Mouse (Mus musculus): Measurements from ENCODE around the gene Pnmt. TPM values are rescaled to one million over a fixed set of nuclear protein-coding genes. Genes with fewer than 3 reads are reported as not detected.

Gene Pnmt
- not detected for polyA plus RNA-seq (2017; shearing (Covaris generic))

GRCm38 (mm10) chr11:98385638-98386585 is at the start of gene Pnmt:
Gene Pnmt (plus strand): TSS chr11:98386450.

GRCm38 (mm10) chr11:98348083-98348961 is 37.9 kb upstream of the Pnmt start, which contains the start of gene Ppp1r1b:
Gene Ppp1r1b (plus strand): TSS chr11:98348404.

GRCm38 (mm10) chr11:98358161-98359083 is 27.8 kb upstream of the Pnmt start, which contains the start of gene Stard3:
Gene Stard3 (plus strand): TSS chr11:98358368.

GRCm38 (mm10) chr11:98383261-98384030 is 2.8 kb upstream of the Pnmt start, which contains the start of gene Tcap:
Gene Tcap (plus strand): TSS chr11:98383811.

GRCm38 (mm10) chr11:98400161-98400726 is 14.0 kb downstream of the Pnmt start, which contains the start of gene Pgap3:
Gene Pgap3 (minus strand): TSS chr11:98400490.

GRCm38 (mm10) chr11:98412273-98412796 is 26.1 kb downstream of the Pnmt start, which contains the start of gene Erbb2:
Gene Erbb2 (plus strand): TSS chr11:98412470.

Other genes with a start within 250 kb of the Pnmt start
- gene Fbxl20, start 236.0 kb upstream of the Pnmt start, polyA plus RNA-seq (2017; shearing (Covaris generic)) = 8.4 TPM
- gene Med1, start 193.2 kb upstream of the Pnmt start, polyA plus RNA-seq (2017; shearing (Covaris generic)) = 52.7 TPM
- gene Cdk12, start 183.4 kb upstream of the Pnmt start, polyA plus RNA-seq (2017; shearing (Covaris generic)) = 19.0 TPM
- gene Neurod2, start 56.8 kb upstream of the Pnmt start, polyA plus RNA-seq (2017; shearing (Covaris generic)) = not detected
- gene Ppp1r1b, start 38.0 kb upstream of the Pnmt start, polyA plus RNA-seq (2017; shearing (Covaris generic)) = not detected
- 78.8 TPM for gene Stard3, start 28.1 kb upstream of the Pnmt start, polyA plus RNA-seq (2017; shearing (Covaris generic))
- not detected for gene Tcap, start 2.6 kb upstream of the Pnmt start, polyA plus RNA-seq (2017; shearing (Covaris generic))
- 15.1 TPM for gene Pgap3, start 14.0 kb downstream of the Pnmt start, polyA plus RNA-seq (2017; shearing (Covaris generic))
- 0.32 TPM for gene Erbb2, start 26.0 kb downstream of the Pnmt start, polyA plus RNA-seq (2017; shearing (Covaris generic))
- 204 TPM for gene Mien1, start 52.5 kb downstream of the Pnmt start, polyA plus RNA-seq (2017; shearing (Covaris generic))
- 6.2 TPM for gene Grb7, start 59.9 kb downstream of the Pnmt start, polyA plus RNA-seq (2017; shearing (Covaris generic))
- 58.0 TPM for gene Ikzf3, start 159.6 kb downstream of the Pnmt start, polyA plus RNA-seq (2017; shearing (Covaris generic))
- 5.6 TPM for gene Zpbp2, start 164.6 kb downstream of the Pnmt start, polyA plus RNA-seq (2017; shearing (Covaris generic))
- 90.2 TPM for gene Ormdl3, start 200.9 kb downstream of the Pnmt start, polyA plus RNA-seq (2017; shearing (Covaris generic))
- gene Lrrc3c, start 211.8 kb downstream of the Pnmt start, polyA plus RNA-seq (2017; shearing (Covaris generic)) = not detected
- gene Gm12355, start 239.2 kb downstream of the Pnmt start, polyA plus RNA-seq (2017; shearing (Covaris generic)) = 4.6 TPM
- gene Gsdma3, start 239.9 kb downstream of the Pnmt start, polyA plus RNA-seq (2017; shearing (Covaris generic)) = not detected